Mouse (Mus musculus): ENCODE data around the gene Aire.
"Not testable (repeated sequence)": the region's sequence is repeated elsewhere in the genome, so short reads cannot be mapped to it uniquely, and the experiment has no call there.

Aire gene

GRCm38 (mm10) chr10:78048061-78048730, 4.8 kb upstream of the Aire start:
- no peak for DNase-seq

GRCm38 (mm10) chr10:78046388-78046787, 3.0 kb upstream of the Aire start:
- no peak for DNase-seq

GRCm38 (mm10) chr10:78044531-78044930, 1.1 kb upstream of the Aire start:
- DNase-seq: no peak

GRCm38 (mm10) chr10:78042697-78043405, 559 bp downstream of the Aire start:
- no peak for DNase-seq

- DNase-seq: no peak
Measured at GRCm38 (mm10) chr10:78042096-78042495, 1.3 kb downstream of the Aire start.

- no peak for DNase-seq
Measured at GRCm38 (mm10) chr10:78041647-78042046, 1.8 kb downstream of the Aire start, which contains the start of gene Dnmt3l. TSS of gene Dnmt3l (plus strand) at chr10:78041947.

- DNase-seq: no peak
Measured at GRCm38 (mm10) chr10:78037139-78037538, 6.3 kb downstream of the Aire start.

GRCm38 (mm10) chr10:78031987-78032386, 11.4 kb downstream of the Aire start:
- DNase-seq: no peak

GRCm38 (mm10) chr10:78029080-78029479, 14.3 kb downstream of the Aire start:
- no peak for DNase-seq

- DNase-seq: peak; percentile 69 to 75
Measured at GRCm38 (mm10) chr10:78028129-78028528, 15.3 kb downstream of the Aire start.

GRCm38 (mm10) chr10:78025453-78025852, 18.0 kb downstream of the Aire start:
- not testable (repeated sequence) for DNase-seq

GRCm38 (mm10) chr10:78019984-78020383, 23.4 kb downstream of the Aire start:
- not testable (repeated sequence) for DNase-seq

GRCm38 (mm10) chr10:78019291-78019690, 24.1 kb downstream of the Aire start:
- DNase-seq: no peak

GRCm38 (mm10) chr10:78018797-78019203, 24.6 kb downstream of the Aire start:
- peak; percentile 67 to 83 for DNase-seq

GRCm38 (mm10) chr10:78016366-78016765, 27.0 kb downstream of the Aire start:
- DNase-seq: no peak

- no peak for DNase-seq
Measured at GRCm38 (mm10) chr10:78015489-78015888, 27.9 kb downstream of the Aire start.

GRCm38 (mm10) chr10:78012661-78013495, 30.5 kb downstream of the Aire start:
- no peak for DNase-seq

- not testable (repeated sequence) for DNase-seq
Measured at GRCm38 (mm10) chr10:78011116-78011515, 32.3 kb downstream of the Aire start.

GRCm38 (mm10) chr10:78010335-78010734, 33.1 kb downstream of the Aire start:
- DNase-seq: no peak

GRCm38 (mm10) chr10:78009945-78010293, 33.5 kb downstream of the Aire start, which contains the start of gene Pfkl:
TSS of gene Pfkl (minus strand) at chr10:78010083.
- no peak for DNase-seq

GRCm38 (mm10) chr10:78009184-78009944, 34.0 kb downstream of the Aire start:
- DNase-seq: peak; percentile 95 to 96

GRCm38 (mm10) chr10:78008169-78008568, 35.2 kb downstream of the Aire start:
- DNase-seq: no peak

GRCm38 (mm10) chr10:78007203-78007602, 36.2 kb downstream of the Aire start:
- DNase-seq: no peak
